ENCODE assay signal across 12 mouse cellular contexts in the genomic region with DNA sequence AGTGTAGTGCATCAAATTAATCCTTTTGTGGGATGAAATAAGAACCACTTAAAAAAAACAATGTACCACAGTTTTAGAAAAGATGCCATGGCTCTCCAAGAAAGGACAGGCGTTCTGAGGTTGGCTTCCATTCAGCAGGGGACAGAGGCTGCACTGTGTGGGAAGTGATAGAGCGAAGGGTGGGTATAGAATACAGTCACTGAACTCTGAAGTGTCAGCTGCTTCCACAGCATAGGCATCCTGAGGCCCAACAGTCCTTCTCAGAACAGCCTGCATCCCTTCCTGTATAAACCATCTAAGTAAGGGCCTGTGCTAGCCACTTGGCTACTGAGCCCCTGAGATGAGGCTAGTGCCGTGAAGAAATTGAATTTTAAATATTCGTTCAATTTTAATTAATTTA.
"Had no signal": no experiment of that assay in that cellular context is flagged by ENCODE, and none has a peak within 500 bp of the region (broad histone marks: within the 10 kb centered on the region; RNA-seq: fewer than 3 reads in every experiment).

No protein-coding gene starts in this region.

- H3K4me2 ChIP-seq: kidney, embryonic 15.5 days; limb, embryonic 13.5 days; stomach, embryonic 15.5 days had no signal

- H3K9me3 ChIP-seq: kidney, embryonic 15.5 days; limb, embryonic 13.5 days; stomach, embryonic 15.5 days had no signal

- DNase-seq: kidney, adult 2 months; kidney, postnatal 14 days; left cerebral cortex, postnatal 4 days; lung, adult 18-20 months; midbrain, embryonic 14.5 days; right cerebral cortex, postnatal 14 days; thymus, adult 2 months; thymus, postnatal 25 days had no signal

- H3K9ac ChIP-seq: kidney, embryonic 15.5 days; limb, embryonic 13.5 days; liver, embryonic 14.5 days; stomach, embryonic 15.5 days had no signal

- H3K36me3 ChIP-seq: stomach, embryonic 15.5 days had no signal

- H3K4me3 ChIP-seq: kidney, embryonic 15.5 days; limb, embryonic 13.5 days; stomach, embryonic 15.5 days had no signal

- H3K27me3 ChIP-seq: kidney, embryonic 15.5 days; stomach, embryonic 15.5 days had no signal

- H3K4me1 ChIP-seq: kidney, embryonic 15.5 days; stomach, embryonic 15.5 days had no signal

- H3K27ac ChIP-seq: kidney, embryonic 15.5 days; limb, embryonic 13.5 days; liver, embryonic 14.5 days; stomach, embryonic 15.5 days had no signal
